Mouse (Mus musculus) ES-E14 (cell line): ENCODE measurements at regions not wholly inside any gene's neighbourhood (a gene's known extent, or its start where the extent isn't known, plus 50 kb on each side); places are given as distances from the start of the nearest gene placed in this dataset.

ENCODE experiments used
- DNase-seq: peaks from one replicate; pipeline ENCODE4 v3.0.0-alpha.2; 2013; ENCODE audit warnings: low read depth, low spot score
- H3K27ac ChIP-seq: 2 replicates; pipeline ENCODE4 v1.5.1; 2012; ENCODE audit warnings: low read depth, mild to moderate bottlenecking, low read length, moderate library complexity, mixed read lengths; ENCODE audit not compliant: poor library complexity, insufficient read depth, severe bottlenecking
- H3K36me3 ChIP-seq: 2 replicates; pipeline ENCODE4 v1.6.1; 2012; ENCODE audit warnings: mild to moderate bottlenecking, low read length, moderate library complexity, mixed read lengths; ENCODE audit not compliant: control insufficient read depth, poor library complexity, insufficient read depth, severe bottlenecking
- H3K4me1 ChIP-seq, 2 experiments: fragments of 150-350 bp in 1 of 2; sonication (generic) in 1 of 2; 2 replicates each; pipeline ENCODE4 v1.6.1; 2012; ENCODE audit warnings: low read length in 2 of 2, mild to moderate bottlenecking in 1 of 2, mixed read lengths in 1 of 2; ENCODE audit not compliant: control insufficient read depth in 2 of 2, insufficient read depth in 2 of 2, poor library complexity in 1 of 2
- H3K4me3 ChIP-seq, 2 experiments: fragments of 150-350 bp in 1 of 2; sonication (generic) in 1 of 2; 2 replicates each; pipeline ENCODE4 v1.5.1; 2012; ENCODE audit warnings: low read length in 2 of 2, low read depth in 1 of 2, mild to moderate bottlenecking in 1 of 2, mixed read lengths in 1 of 2; ENCODE audit not compliant: insufficient read depth in 1 of 2, poor library complexity in 1 of 2, severe bottlenecking in 1 of 2
- H3K9ac ChIP-seq: 2 replicates; pipeline ENCODE4 v1.6.1; 2012; ENCODE audit warnings: low read depth, mild to moderate bottlenecking, low read length, mixed read lengths; ENCODE audit not compliant: poor library complexity, insufficient read depth, severe bottlenecking
- H3K9me3 ChIP-seq: fragments of 150-350 bp; sonication (generic); 2 replicates; pipeline ENCODE4 v1.6.1; 2012; ENCODE audit warnings: low read depth, mild to moderate bottlenecking, low read length; ENCODE audit not compliant: control insufficient read depth, insufficient read depth
- CHD2 ChIP-seq: IDR thresholded peaks from 2 replicates; pipeline ENCODE4 v1.6.1; 2014; ENCODE audit warnings: mild to moderate bottlenecking, low read depth, low read length, inconsistent platforms
- HCFC1 ChIP-seq: IDR thresholded peaks from 2 replicates; pipeline ENCODE4 v1.6.1; 2012; ENCODE audit warnings: low read length, inconsistent platforms, borderline replicate concordance; ENCODE audit not compliant: insufficient read depth
- MAFK ChIP-seq: IDR thresholded peaks from 2 replicates; pipeline ENCODE4 v1.6.1; 2014; ENCODE audit warnings: mild to moderate bottlenecking, low read depth, low read length, inconsistent platforms; ENCODE audit not compliant: insufficient read depth
- ZC3H11A ChIP-seq: IDR thresholded peaks from 2 replicates; pipeline ENCODE4 v1.6.1; 2012; ENCODE audit warnings: low read depth, mild to moderate bottlenecking, inconsistent platforms, low read length, borderline replicate concordance
- ZNF384 ChIP-seq: IDR thresholded peaks from 2 replicates; pipeline ENCODE4 v1.6.1; 2012; ENCODE audit warnings: low read depth, low read length, inconsistent platforms
- in situ Hi-C, 2 experiments: fragments of 600-800 bp; cut with MboI; formaldehyde crosslinking; loops; one replicate each; pipeline ENCODE4 v1.15.1; 2025; ENCODE audit warnings: low sequenced_read_pairs in 2 of 2, inconsistent platforms in 1 of 2; ENCODE audit not compliant: unreplicated experiment in 2 of 2

DNA sequence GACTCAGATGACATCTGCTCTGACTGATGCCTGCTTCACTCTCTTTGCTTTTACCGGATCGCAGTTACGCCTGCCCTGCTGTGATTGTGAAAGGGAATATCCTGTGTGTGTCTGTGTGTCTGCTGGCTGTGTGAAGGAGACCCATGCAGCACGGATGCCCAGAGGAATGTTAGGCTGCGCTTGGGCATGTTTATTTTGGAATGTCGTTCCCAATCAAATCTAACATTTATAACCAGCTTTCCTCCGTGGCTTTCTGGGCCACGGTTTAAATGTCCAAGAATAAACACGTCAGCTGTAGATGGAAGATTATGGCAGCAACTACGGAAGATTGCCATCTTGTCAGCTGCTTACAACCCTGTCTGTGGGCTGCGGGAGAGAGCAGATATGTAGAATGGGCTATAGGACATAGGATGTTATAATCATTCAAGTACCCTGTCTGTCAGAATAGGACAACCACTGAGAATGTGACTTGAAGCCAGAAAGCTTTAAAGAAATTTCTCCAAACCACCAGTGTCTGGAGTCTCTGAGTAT lies 464.5 kb downstream of the 1700129C05Rik start:
- in situ Hi-C loops: no loop called here
- H3K4me3 ChIP-seq: no peak overlapping the region
- H3K9me3 ChIP-seq: no peaks in the 10 kb centered on the region
- no peak overlapping the region for H3K9ac ChIP-seq
- DNase-seq: no peak
- no peak overlapping the region for H3K27ac ChIP-seq
- TF ChIP-seq ZNF384 (no peak), CHD2 (no peak), ZC3H11A (no peak), MAFK (no peak), HCFC1 (no peak)
- H3K4me1 ChIP-seq: no peaks in the 10 kb centered on the region
- no peaks in the 10 kb centered on the region for H3K36me3 ChIP-seq

DNA sequence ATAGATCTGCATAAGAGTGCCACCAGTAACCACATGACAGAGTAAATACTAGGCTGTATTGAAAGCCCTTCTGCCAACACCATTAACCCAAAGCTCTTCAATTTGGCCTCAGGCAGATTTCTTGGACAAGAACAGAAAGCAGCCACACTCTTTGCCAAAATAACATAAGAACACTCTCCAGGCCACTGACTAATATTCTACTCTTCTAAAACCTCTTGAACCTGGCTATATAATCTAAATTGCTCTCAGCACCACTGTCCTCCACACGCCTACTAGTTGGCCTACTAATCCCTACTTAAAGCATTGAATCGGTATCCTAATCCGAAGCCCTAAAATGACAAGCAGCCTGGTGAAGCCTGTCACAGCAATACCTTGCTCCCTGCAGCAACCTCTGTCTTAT lies 467.5 kb downstream of the 1700129C05Rik start:
- TF ChIP-seq HCFC1 (no peak), ZC3H11A (no peak)
- in situ Hi-C loops: no loop called here

DNA sequence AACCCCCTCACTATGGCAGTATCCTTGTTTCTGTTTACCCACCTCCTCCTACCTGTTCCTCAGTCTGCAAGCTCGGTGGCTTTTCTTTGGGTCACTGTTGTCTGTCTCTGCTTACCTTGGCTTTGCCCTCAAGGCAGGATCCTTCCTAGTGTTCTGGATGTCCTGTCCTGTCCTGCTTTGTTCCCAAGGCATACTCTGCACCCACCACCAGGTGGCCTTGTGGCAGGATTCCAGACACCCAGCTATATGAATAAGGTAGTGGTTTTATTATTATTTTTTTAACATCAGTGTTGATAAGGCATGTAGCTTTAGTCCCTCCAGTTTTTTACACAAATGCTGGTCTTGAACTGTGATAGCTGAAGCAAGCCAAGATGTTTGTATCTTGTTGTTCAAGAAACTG lies 478.7 kb downstream of the 1700129C05Rik start:
- H3K27ac ChIP-seq: no peak overlapping the region
- DNase-seq: no peak
- no peaks in the 10 kb centered on the region for H3K4me1 ChIP-seq
- H3K9me3 ChIP-seq: no peaks in the 10 kb centered on the region
- H3K4me3 ChIP-seq: no peak overlapping the region
- in situ Hi-C loops: no loop called here
- no peaks in the 10 kb centered on the region for H3K36me3 ChIP-seq
- H3K9ac ChIP-seq: no peak overlapping the region
- no peak for TF ChIP-seq CHD2
- no peak for TF ChIP-seq HCFC1
- no peak for TF ChIP-seq ZNF384
- no peak for TF ChIP-seq MAFK
- no peak for TF ChIP-seq ZC3H11A

More for the DNA sequence above, 467.5 kb downstream of the 1700129C05Rik start:
- H3K4me1 ChIP-seq: no peaks in the 10 kb centered on the region
- no peak overlapping the region for H3K27ac ChIP-seq
- no peak overlapping the region for H3K9ac ChIP-seq
- no peak for DNase-seq
- H3K36me3 ChIP-seq: no peaks in the 10 kb centered on the region
- H3K4me3 ChIP-seq: no peak overlapping the region
- H3K9me3 ChIP-seq: no peaks in the 10 kb centered on the region

DNA sequence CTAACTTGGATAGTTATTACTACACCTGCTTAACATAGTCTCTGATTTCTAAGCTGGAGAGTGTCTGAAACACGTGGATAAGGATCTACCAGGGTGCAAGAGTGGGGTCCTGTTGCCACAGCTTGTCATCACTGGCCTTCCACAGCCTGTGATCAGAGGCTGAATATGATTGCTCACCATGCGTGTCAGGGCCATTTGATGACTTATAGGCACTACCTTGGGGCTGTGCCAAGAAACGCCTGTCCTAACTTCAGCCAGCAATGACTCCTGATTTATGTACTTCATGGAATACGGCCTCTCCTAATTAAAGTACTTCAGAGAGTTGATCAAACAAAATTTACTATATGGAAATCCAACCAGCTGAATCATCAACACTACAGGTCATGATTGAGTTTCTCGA lies 480.1 kb downstream of the 1700129C05Rik start:
- no peaks in the 10 kb centered on the region for H3K36me3 ChIP-seq
- no peak overlapping the region for H3K4me3 ChIP-seq
- no peak overlapping the region for H3K9ac ChIP-seq
- no peaks in the 10 kb centered on the region for H3K9me3 ChIP-seq
- in situ Hi-C loops: no loop called here
- H3K27ac ChIP-seq: no peak overlapping the region
- no peak for TF ChIP-seq MAFK
- TF ChIP-seq ZNF384: no peak
- TF ChIP-seq CHD2: no peak
- no peak for TF ChIP-seq ZC3H11A
- no peak for TF ChIP-seq HCFC1
- H3K4me1 ChIP-seq: peaks cover under 1 to 4% of the 10 kb centered on the region in 2 experiments; a peak in 1 of 4 replicates
- DNase-seq: no peak

DNA sequence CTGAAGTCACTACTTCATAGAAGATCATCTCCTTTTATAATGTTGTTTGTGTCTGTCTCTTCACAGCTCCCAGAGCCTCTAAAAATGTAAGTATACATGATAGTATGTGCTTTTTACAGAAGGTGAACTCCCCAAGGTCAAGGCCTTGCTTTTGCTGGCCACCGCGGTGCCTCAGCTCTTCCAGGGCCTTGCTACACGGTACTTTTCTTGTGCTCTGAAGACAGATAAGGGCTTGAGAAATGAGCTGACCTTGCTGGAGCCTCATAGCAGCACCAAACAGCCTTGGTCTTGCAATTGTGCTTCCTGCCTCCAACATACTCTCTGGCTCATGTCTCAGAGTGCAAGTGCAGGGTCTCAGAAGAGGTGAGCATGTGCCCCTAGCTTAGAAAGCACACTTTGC lies 481.3 kb downstream of the 1700129C05Rik start:
- no peak overlapping the region for H3K9ac ChIP-seq
- no peak overlapping the region for H3K27ac ChIP-seq
- no peaks in the 10 kb centered on the region for H3K9me3 ChIP-seq
- in situ Hi-C loops: no loop called here
- no peak for DNase-seq
- no peak overlapping the region for H3K4me3 ChIP-seq
- no peaks in the 10 kb centered on the region for H3K36me3 ChIP-seq
- H3K4me1 ChIP-seq: peaks cover 1 to 9% of the 10 kb centered on the region in 2 experiments; a peak in 1 of 4 replicates
- TF ChIP-seq HCFC1: no peak
- no peak for TF ChIP-seq ZC3H11A
- TF ChIP-seq MAFK: no peak
- TF ChIP-seq CHD2: no peak
- no peak for TF ChIP-seq ZNF384
